25 mouse cellular contexts compared by ENCODE assay signal in the genomic region with DNA sequence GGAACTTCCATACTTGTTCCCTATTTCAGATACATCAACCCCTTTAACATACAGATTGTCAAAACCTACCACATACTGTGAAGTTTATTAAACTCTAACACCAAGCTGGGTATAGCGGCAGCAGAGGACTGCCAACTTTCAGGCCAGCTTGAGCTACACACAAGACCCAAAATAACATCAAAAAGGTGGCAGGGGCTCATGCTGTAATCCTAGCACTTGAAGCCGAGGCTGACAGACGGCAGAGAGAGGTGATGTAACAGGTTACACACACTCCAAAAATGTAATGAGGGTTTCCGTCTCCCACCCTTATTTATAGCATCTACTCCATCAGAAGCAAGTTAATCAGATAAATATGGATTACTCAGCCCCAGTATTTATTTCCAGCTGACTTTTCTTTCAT. TPM values are rescaled to one million over a fixed set of nuclear protein-coding genes. Genes with fewer than 3 reads are reported as not detected.
"Had no signal": no experiment of that assay in that cellular context is flagged by ENCODE, and none has a peak within 500 bp of the region (broad histone marks: within the 10 kb centered on the region; RNA-seq: fewer than 3 reads in every experiment).

No protein-coding gene starts in this region.

- DNase-seq: kidney, adult 8-10 months; kidney, postnatal 10 days; kidney, postnatal 36 days; layer of hippocampus, adult 9-11 months; liver; lung, adult 18-20 months; lung, postnatal 10 days; lung, postnatal 36 days; retina, postnatal 1 day; right cerebral cortex, postnatal 25 days; thymus, adult 18-20 months; thymus, postnatal 36 days had no signal

- H3K9me3 ChIP-seq: kidney, embryonic 15.5 days; limb, embryonic 10.5 days; limb, embryonic 13.5 days; liver, embryonic 12.5 days; liver, embryonic 15.5 days; lung, embryonic 15.5 days; megakaryocyte, embryonic 14.5 days; midbrain, embryonic 10.5 days; midbrain, embryonic 13.5 days; neural tube, embryonic 13.5 days had no signal

- H3K4me3 ChIP-seq: kidney, embryonic 15.5 days; limb, embryonic 10.5 days; limb, embryonic 13.5 days; liver, embryonic 12.5 days; liver, embryonic 15.5 days; lung, embryonic 15.5 days; megakaryocyte, embryonic 14.5 days; midbrain, embryonic 10.5 days; midbrain, embryonic 13.5 days; myocyte; neural tube, embryonic 13.5 days had no signal

- H3K4me2 ChIP-seq: kidney, embryonic 15.5 days; limb, embryonic 13.5 days; liver, embryonic 12.5 days; liver, embryonic 15.5 days; lung, embryonic 15.5 days; midbrain, embryonic 13.5 days; neural tube, embryonic 13.5 days had no signal

- H3K9ac ChIP-seq: kidney, embryonic 15.5 days; limb, embryonic 13.5 days; liver, embryonic 12.5 days; liver, embryonic 15.5 days; lung, embryonic 15.5 days; midbrain, embryonic 13.5 days; neural tube, embryonic 13.5 days had no signal

- H3K27me3 ChIP-seq: kidney, embryonic 15.5 days; limb, embryonic 13.5 days; liver, embryonic 12.5 days; liver, embryonic 15.5 days; lung, embryonic 15.5 days; megakaryocyte, embryonic 14.5 days; midbrain, embryonic 13.5 days; neural tube, embryonic 13.5 days had no signal

- ATAC-seq: liver, embryonic 12.5 days; midbrain, embryonic 13.5 days; midbrain, embryonic 16.5 days had no signal

- H3K4me1 ChIP-seq: kidney, embryonic 15.5 days; limb, embryonic 10.5 days; limb, embryonic 13.5 days; liver, embryonic 12.5 days; liver, embryonic 15.5 days; lung, embryonic 15.5 days; megakaryocyte, embryonic 14.5 days; midbrain, embryonic 10.5 days; midbrain, embryonic 13.5 days had no signal

- H3K27ac ChIP-seq: kidney, embryonic 15.5 days; limb, embryonic 10.5 days; limb, embryonic 13.5 days; liver, embryonic 12.5 days; liver, embryonic 15.5 days; lung, embryonic 15.5 days; midbrain, embryonic 10.5 days; midbrain, embryonic 13.5 days; neural tube, embryonic 13.5 days had no signal

RNA-seq across cellular contexts. Expression of a gene that starts 50.1 kb away (rescaled TPM):
- total RNA-seq: monocyte, adult 5-6 weeks had no signal
